Mouse (Mus musculus) embryonic facial prominence, embryonic 14.5 days (tissue): ENCODE results near the gene Acsm3. TPM values are rescaled to one million over a fixed set of nuclear protein-coding genes. Genes with fewer than 3 reads are reported as not detected.

Experiments used
- ATAC-seq: fragments of 200-750 bp; cut with Nextera tagmentation; 2 replicates; pipeline ENCODE4 v1.8.0; 2017; ENCODE audit warnings: low read depth, moderate number of reproducible peaks, moderate TSS enrichment
- DNase-seq: peaks from one replicate; pipeline ENCODE4 v3.0.0-alpha.2; 2015; ENCODE audit warnings: low spot score
- H3K27ac ChIP-seq: fragments of 300-500 bp; sonication (generic); replicated peaks from 2 replicates; pipeline ENCODE4 v1.5.1; 2014; ENCODE audit warnings: low read depth, mild to moderate bottlenecking, low read length, moderate library complexity
- H3K27me3 ChIP-seq: fragments of 300-500 bp; sonication (generic); replicated peaks from 2 replicates; pipeline ENCODE4 v1.6.1; 2014; ENCODE audit warnings: low read length; ENCODE audit not compliant: control insufficient read depth, insufficient read depth
- H3K36me3 ChIP-seq: fragments of 300-500 bp; sonication (generic); 2 replicates; pipeline ENCODE4 v1.6.1; 2014; ENCODE audit warnings: low read length, mixed read lengths; ENCODE audit not compliant: control insufficient read depth, insufficient read depth
- H3K4me1 ChIP-seq: fragments of 300-500 bp; sonication (generic); 2 replicates; pipeline ENCODE4 v1.6.1; 2014; ENCODE audit warnings: antibody characterized with exemption, low read length; ENCODE audit not compliant: control insufficient read depth, insufficient read depth
- H3K4me2 ChIP-seq: fragments of 300-500 bp; sonication (generic); 2 replicates; pipeline ENCODE4 v1.6.1; 2014; ENCODE audit warnings: low read depth, mild to moderate bottlenecking, low read length, moderate library complexity, mixed read lengths
- H3K4me3 ChIP-seq: fragments of 300-500 bp; sonication (generic); 2 replicates; pipeline ENCODE4 v1.5.1; 2014; ENCODE audit warnings: low read depth, mild to moderate bottlenecking, low read length
- H3K9ac ChIP-seq: fragments of 300-500 bp; sonication (generic); 2 replicates; pipeline ENCODE4 v1.6.1; 2014; ENCODE audit warnings: low read depth, mild to moderate bottlenecking, low read length, moderate library complexity, mixed read lengths
- H3K9me3 ChIP-seq: fragments of 300-500 bp; sonication (generic); 2 replicates; pipeline ENCODE4 v1.6.1; 2016; ENCODE audit warnings: low read length; ENCODE audit not compliant: control insufficient read depth
- WGBS: fragments of 180-500 bp; shearing (Covaris S2); extraction: QIAGEN DNeasy Blood & Tissue Kit; methylation state at CpG from one replicate; pipeline ENCODE4 v1.1.7; 2014; 5-methylcytosine and 5-hydroxymethylcytosine counted together
- polyA plus RNA-seq: library from polyadenylated mRNA; unstranded; fragments of >200 nt; fragmentation: Nextera tagmentation; extraction: Ambion mirVana; gene quantifications from 2 replicates; pipeline ENCODE4 v1.2.1, GENCODE M21; 2014

Gene Acsm3
- polyA plus RNA-seq, 1 experiment from 2014 or later, result 0.24 TPM

DNA sequence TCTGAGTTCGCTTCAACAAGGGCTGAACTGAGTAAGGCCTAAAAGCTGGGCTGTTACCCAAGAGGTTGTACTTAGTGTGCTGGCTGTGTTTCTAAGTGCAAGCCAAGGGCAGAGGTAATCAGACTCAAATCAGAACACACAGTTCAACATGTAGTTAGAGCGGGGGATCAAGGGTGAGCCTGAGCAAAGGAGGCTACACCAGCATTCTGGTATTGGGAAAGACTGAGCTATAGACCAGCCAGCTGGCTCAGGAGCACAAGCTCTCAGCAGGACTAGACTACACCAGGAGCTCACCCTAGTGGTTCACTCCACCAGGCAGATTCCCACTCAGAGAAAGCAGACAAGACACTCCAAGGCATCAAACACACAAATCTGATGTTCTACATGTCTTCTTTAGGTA lies 22.7 kb downstream of the Acsm3 start:
- Histone ChIP-seq H3K36me3 (peaks cover 46% of the 10 kb centered on the region), H3K4me2 (no peak overlapping the region), H3K9ac (no peak overlapping the region), H3K27me3 (no peaks in the 10 kb centered on the region), H3K27ac (no peak overlapping the region), H3K4me1 (no peaks in the 10 kb centered on the region), H3K9me3 (no peaks in the 10 kb centered on the region), H3K4me3 (no peak overlapping the region)
- WGBS, result 92% methylated on average over 2 of the region's 2 CpGs
- no peak for ATAC-seq
- no peak for DNase-seq

DNA sequence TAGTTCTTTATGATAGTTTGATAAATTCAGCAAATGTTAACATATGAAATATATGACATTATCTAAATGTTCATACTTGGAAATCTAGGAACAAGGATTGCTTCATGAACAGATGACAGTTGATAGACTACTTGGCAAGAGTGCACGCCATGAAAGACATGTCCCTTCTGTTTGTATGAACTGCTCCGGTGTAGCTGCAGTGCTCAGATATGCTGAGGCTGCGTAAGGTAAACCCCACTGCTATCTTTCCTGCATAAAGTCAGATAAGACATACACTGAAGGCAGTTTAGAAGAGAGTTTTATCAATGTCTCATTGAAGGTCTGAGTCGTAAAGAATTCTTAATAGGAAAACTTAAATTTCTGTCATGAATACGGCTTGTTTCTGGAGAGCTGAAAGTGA lies 24.2 kb downstream of the Acsm3 start:
- 95% methylated on average over 5 of the region's 5 CpGs for WGBS
- Histone ChIP-seq H3K27me3 (no peaks in the 10 kb centered on the region), H3K4me3 (no peak overlapping the region), H3K36me3 (peaks cover 53% of the 10 kb centered on the region), H3K4me2 (no peak overlapping the region), H3K9ac (no peak overlapping the region), H3K4me1 (no peaks in the 10 kb centered on the region), H3K9me3 (no peaks in the 10 kb centered on the region), H3K27ac (no peak overlapping the region)
- no peak for ATAC-seq
- no peak for DNase-seq

DNA sequence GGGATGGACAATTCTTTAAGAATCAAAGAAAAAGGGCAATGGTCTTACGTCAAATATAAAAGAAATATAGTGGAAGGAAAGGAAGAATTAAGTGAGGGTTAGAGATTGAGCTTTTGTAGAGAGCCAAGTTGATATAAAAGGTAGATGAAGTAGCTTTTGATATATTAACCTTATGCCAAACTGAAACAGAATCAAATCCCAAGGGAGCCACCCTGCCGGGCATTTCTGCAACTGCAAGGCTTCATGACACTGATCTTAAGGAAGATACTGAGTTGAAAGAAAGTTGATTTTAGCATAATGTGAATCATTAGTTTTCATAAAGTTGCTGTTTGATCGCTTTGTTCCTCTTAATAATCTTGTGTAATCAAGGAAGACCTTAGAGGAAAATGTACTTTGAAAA lies 28.3 kb downstream of the Acsm3 start:
- no peak for ATAC-seq
- Histone ChIP-seq H3K9ac (no peak overlapping the region), H3K4me1 (0 out of 2 replicates have a peak, but pooled peaks cover 5% of the 10 kb centered on the region), H3K9me3 (no peaks in the 10 kb centered on the region), H3K4me3 (no peak overlapping the region), H3K27ac (no peak overlapping the region), H3K4me2 (no peak overlapping the region), H3K27me3 (no peaks in the 10 kb centered on the region), H3K36me3 (peaks cover 54% of the 10 kb centered on the region)
- WGBS, result 88% methylated on average over 3 of the region's 3 CpGs
- DNase-seq, result no peak

DNA sequence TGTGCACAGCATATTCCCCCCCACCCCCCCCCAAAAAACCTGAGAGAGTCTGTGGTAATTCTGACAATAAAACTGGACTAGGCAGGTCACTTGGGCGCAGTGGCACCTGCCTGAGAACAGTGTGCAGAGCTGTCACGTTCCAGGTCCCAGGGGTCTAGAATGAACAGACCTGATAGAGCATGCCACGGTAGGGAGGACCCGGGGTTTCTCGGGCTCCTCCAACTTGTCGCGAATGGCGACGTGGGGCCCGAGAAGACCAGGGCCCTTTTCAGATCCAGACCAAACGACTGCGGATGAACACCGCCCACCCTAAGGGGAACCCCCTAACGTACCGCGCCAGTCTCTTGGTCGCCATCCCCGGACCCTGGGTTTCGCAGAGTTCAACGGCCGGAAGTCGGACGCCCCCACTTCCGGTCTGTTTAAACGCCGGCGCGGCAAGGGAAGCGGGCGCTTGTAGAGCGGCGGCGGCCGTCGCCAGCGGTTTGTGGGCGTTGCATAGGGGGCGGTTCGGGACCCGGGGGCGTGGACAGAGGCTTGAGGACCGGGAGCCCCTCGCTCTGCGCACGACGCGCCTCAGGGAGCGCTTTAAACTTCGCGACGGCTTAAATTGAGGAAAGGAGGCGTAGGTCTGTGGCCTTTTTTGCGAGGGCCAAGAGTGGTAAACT lies 33.0 kb downstream of the Acsm3 start, which contains the start of the genes Rexo5 and Eri2:
TSS of gene Rexo5 (plus strand) at position 421 of the 665 bp plus-strand sequence.
TSS of gene Eri2 (minus strand) at position 473 of the 665 bp plus-strand sequence.
- WGBS, result under 1% methylated on average over 49 of the region's 53 CpGs
- H3K9ac ChIP-seq, result peak within 1 kb of the TSS; percentile 70
- no peaks in the 10 kb centered on the region for H3K9me3 ChIP-seq
- ATAC-seq (peak; percentile 100), DNase-seq (peak; percentile 97)
- H3K27me3 ChIP-seq, result no peaks in the 10 kb centered on the region
- peak within 1 kb of the TSS; percentile 69 for H3K27ac ChIP-seq
- peak within 1 kb of the TSS; percentile 70 for H3K4me2 ChIP-seq
- H3K36me3 ChIP-seq, result peaks cover 19% of the 10 kb centered on the region; the same call in 1 of the 2 replicates
- H3K4me3 ChIP-seq, result peak within 1 kb of the TSS; percentile 57
- peaks cover 11% of the 10 kb centered on the region; the same call in 1 of the 2 replicates for H3K4me1 ChIP-seq

- H3K27me3 ChIP-seq, result no peaks in the 10 kb centered on the region
- peak overlapping the region; percentile 69 for H3K27ac ChIP-seq
- DNase-seq (no peak), ATAC-seq (peak; percentile 26)
- H3K4me2 ChIP-seq, result peak overlapping the region; percentile 70
- no peaks in the 10 kb centered on the region for H3K9me3 ChIP-seq
- WGBS, result under 1% methylated on average over 20 of the region's 21 CpGs
- peaks cover 11% of the 10 kb centered on the region; the same call in 1 of the 2 replicates for H3K4me1 ChIP-seq
- H3K9ac ChIP-seq, result peak overlapping the region; percentile 70
- peak overlapping the region; percentile 57 for H3K4me3 ChIP-seq
- H3K36me3 ChIP-seq, result peaks cover 18% of the 10 kb centered on the region; the same call in 1 of the 2 replicates
These were observed 33.5 kb downstream of the Acsm3 start for GRCm38 (mm10) chr7:119794251-119794638.

- no peak for ATAC-seq
- peak overlapping the region; percentile 50 for H3K4me2 ChIP-seq
- H3K36me3 ChIP-seq, result 0 out of 2 replicates have a peak, but pooled peaks cover 10% of the 10 kb centered on the region
- H3K9me3 ChIP-seq, result no peaks in the 10 kb centered on the region
- H3K27ac ChIP-seq, result no peak overlapping the region
- peak overlapping the region; percentile 25 for H3K4me3 ChIP-seq
- H3K9ac ChIP-seq, result peak overlapping the region; percentile 54; the same call in 1 of the 2 replicates
- DNase-seq, result no peak
- H3K27me3 ChIP-seq, result no peaks in the 10 kb centered on the region
- peaks cover 11% of the 10 kb centered on the region; the same call in 1 of the 2 replicates for H3K4me1 ChIP-seq
These were observed 34.6 kb downstream of the Acsm3 start for GRCm38 (mm10) chr7:119795311-119795710.

DNA sequence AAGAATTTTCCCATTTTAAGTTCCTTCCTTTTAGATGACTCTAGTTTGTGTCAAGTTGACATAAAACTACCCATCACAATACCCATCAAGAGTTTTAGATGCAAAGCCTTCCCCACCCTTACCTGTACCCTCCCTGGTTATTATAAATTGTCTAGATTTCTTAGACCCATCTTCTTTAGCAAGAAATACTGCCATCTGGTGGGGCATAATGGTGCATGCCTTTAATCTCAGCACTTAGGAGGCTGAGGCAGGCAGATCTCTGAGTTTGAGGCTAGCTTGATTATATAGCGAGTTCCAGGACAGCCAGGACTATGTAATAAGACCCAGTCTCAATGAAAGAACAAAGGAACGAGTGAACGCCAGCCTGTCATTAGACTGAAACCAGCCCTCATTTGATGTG lies 39.8 kb downstream of the Acsm3 start:
- no peaks in the 10 kb centered on the region for H3K4me1 ChIP-seq
- H3K36me3 ChIP-seq, result peaks cover under 1% of the 10 kb centered on the region; the same call in 1 of the 2 replicates
- H3K9ac ChIP-seq, result no peak overlapping the region
- DNase-seq, result no peak
- no peak for ATAC-seq
- H3K4me2 ChIP-seq, result no peak overlapping the region
- WGBS, result 91% methylated on average over 3 of the region's 3 CpGs
- H3K27ac ChIP-seq, result no peak overlapping the region
- H3K4me3 ChIP-seq, result no peak overlapping the region
- no peaks in the 10 kb centered on the region for H3K9me3 ChIP-seq
- H3K27me3 ChIP-seq, result no peaks in the 10 kb centered on the region

DNA sequence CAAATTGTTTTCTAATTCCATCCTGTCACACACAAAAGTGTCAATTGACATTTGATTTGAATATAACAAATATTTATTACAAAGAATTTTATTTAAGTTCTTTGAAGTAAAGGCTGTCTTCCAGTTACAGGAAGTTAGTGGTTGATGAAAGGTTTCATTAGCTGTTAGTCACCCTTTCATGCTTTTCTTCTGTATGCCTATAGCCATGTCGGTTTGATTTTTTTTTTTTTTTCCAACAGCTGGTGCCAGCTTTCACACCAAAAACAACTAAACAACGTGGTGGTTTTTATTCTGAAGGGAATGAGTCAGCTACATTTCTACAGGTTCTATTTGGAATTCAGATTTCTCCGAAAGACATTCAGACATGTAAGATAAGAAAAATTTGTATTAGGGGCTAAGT lies 40.3 kb downstream of the Acsm3 start:
- H3K4me1 ChIP-seq, result no peaks in the 10 kb centered on the region
- H3K4me3 ChIP-seq, result no peak overlapping the region
- DNase-seq (no peak), ATAC-seq (no peak)
- 79% methylated on average over 3 of the region's 3 CpGs for WGBS
- no peak overlapping the region for H3K27ac ChIP-seq
- H3K9me3 ChIP-seq, result no peaks in the 10 kb centered on the region
- H3K27me3 ChIP-seq, result no peaks in the 10 kb centered on the region
- peaks cover 6% of the 10 kb centered on the region; the same call in 1 of the 2 replicates for H3K36me3 ChIP-seq
- no peak overlapping the region for H3K9ac ChIP-seq
- H3K4me2 ChIP-seq, result no peak overlapping the region

- Histone ChIP-seq H3K4me1 (no peaks in the 10 kb centered on the region), H3K27me3 (no peaks in the 10 kb centered on the region), H3K36me3 (peaks cover 41% of the 10 kb centered on the region), H3K9me3 (no peaks in the 10 kb centered on the region), H3K4me2 (no peak overlapping the region), H3K9ac (no peak overlapping the region), H3K4me3 (no peak overlapping the region), H3K27ac (no peak overlapping the region)
- 92% methylated on average over 5 of the region's 5 CpGs for WGBS
- no peak for DNase-seq
- no peak for ATAC-seq
These were observed 46.7 kb downstream of the Acsm3 start for GRCm38 (mm10) chr7:119807396-119807795.
